Mouse (Mus musculus): ENCODE measurements around the gene Fstl4. TPM values are rescaled to one million over a fixed set of nuclear protein-coding genes. Genes with fewer than 3 reads are reported as not detected.

Gene Fstl4
- polyA plus RNA-seq, 2 experiments, result 0.01 TPM; not detected in 1

DNA sequence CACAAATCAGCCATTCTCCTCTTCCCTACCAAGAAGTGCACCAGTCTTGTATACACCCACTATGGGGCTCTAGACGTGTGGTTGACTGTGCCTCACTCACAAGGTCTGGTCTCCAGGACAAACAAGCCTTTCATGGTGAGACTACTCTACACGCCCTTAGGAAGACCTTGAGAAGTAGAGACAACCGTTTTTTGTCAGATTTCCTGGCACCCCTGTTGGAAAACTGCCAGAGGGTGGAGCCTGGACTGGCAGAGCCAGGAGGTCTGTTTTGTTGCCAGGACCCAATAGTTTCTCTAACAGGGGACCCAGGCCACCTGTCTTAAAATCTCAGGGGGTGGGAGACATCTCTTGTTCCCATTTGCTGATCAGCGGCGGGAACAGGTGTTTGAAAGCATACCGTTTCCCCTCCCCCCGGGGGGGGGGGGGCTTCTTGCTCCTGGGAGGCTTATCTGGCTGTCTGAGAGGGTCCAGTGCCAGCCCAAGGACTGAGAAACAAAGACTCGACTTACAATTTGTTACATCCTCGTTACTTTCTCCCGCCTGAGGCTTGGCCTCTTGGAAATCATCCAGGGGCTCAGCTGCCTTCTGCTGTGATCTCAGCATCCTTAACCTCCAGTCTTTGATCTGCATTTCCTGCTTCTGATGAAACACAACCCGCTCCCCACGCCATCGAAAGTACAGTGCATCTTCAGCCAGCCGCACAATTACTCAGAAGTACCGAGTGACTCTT lies 155.0 kb downstream of the Fstl4 start:
- TF ChIP-seq CTCF (IDR thresholded peaks at IDR 0.05; ENCODE audit: low read depth), result no peak
- no peak for TF ChIP-seq EP300 (IDR thresholded peaks at IDR 0.05; ENCODE audit: low read depth)
- H3K4me1 ChIP-seq (replicated peaks; ENCODE audit: control insufficient read depth in 2 of 2, insufficient read depth in 2 of 2, low read length in 1 of 2), result no peaks in the 10 kb centered on the region
- ATAC-seq (ENCODE audit: insufficient read depth), result no peak
- no peak overlapping the region for H3K27ac ChIP-seq
- no peak overlapping the region for H3K4me3 ChIP-seq (ENCODE audit: insufficient read depth in 1 of 2, low read depth in 2 of 2, low read length in 2 of 2)
- H3K4me2 ChIP-seq (ENCODE audit: low read depth), result no peak overlapping the region
- H3K36me3 ChIP-seq (replicated peaks; ENCODE audit: control insufficient read depth, insufficient read depth, low read depth), result no peaks in the 10 kb centered on the region
- 54% methylated on average over 15 of the region's 15 CpGs for WGBS (ENCODE audit: insufficient replicate concordance)
- no peak for DNase-seq (ENCODE audit: low read depth in 3 of 3, low spot score in 3 of 3)
- H3K27me3 ChIP-seq (ENCODE audit: control insufficient read depth, insufficient read depth, low read length), result no peaks in the 10 kb centered on the region
- H3K9ac ChIP-seq (replicated peaks), result no peak overlapping the region
- H3K9me3 ChIP-seq (ENCODE audit: control insufficient read depth, low read length), result no peaks in the 10 kb centered on the region

DNA sequence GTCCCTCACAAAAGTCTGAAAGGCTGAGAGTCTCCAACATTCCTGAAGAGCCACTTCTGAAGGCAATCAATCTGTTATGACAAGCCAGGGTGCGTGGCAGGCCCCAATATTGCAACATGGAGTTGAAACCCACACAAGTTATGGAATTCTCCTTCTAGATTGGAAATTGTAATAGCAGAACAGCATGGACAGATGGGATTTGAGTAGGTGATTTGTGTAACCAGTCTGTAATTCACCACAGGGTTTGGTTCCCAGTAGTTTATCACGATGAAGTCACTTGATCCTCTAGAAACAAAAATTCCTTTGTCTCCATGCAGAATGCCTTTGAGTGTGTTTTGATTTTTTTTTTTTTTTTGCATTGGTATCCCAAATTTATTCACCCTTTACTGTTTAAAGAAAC lies 159.8 kb downstream of the Fstl4 start:
- Histone ChIP-seq H3K9ac (replicated peaks) (no peak overlapping the region), H3K9me3 (ENCODE audit: control insufficient read depth, low read length) (no peaks in the 10 kb centered on the region), H3K36me3 (replicated peaks; ENCODE audit: control insufficient read depth, insufficient read depth, low read depth) (no peaks in the 10 kb centered on the region), H3K4me1 (replicated peaks; ENCODE audit: control insufficient read depth in 2 of 2, insufficient read depth in 2 of 2, low read length in 1 of 2) (no peaks in the 10 kb centered on the region), H3K4me2 (ENCODE audit: low read depth) (no peak overlapping the region), H3K27ac (no peak overlapping the region), H3K4me3 (ENCODE audit: insufficient read depth in 1 of 2, low read depth in 2 of 2, low read length in 2 of 2) (no peak overlapping the region), H3K27me3 (ENCODE audit: control insufficient read depth, insufficient read depth, low read length) (no peaks in the 10 kb centered on the region)
- ATAC-seq (ENCODE audit: insufficient read depth), result no peak
- TF ChIP-seq CTCF (IDR thresholded peaks at IDR 0.05; ENCODE audit: low read depth), result no peak
- no peak for TF ChIP-seq EP300 (IDR thresholded peaks at IDR 0.05; ENCODE audit: low read depth)
- DNase-seq (ENCODE audit: low read depth in 3 of 3, low spot score in 3 of 3), result no peak
- 59% methylated on average over 2 of the region's 2 CpGs for WGBS (ENCODE audit: insufficient replicate concordance)

DNA sequence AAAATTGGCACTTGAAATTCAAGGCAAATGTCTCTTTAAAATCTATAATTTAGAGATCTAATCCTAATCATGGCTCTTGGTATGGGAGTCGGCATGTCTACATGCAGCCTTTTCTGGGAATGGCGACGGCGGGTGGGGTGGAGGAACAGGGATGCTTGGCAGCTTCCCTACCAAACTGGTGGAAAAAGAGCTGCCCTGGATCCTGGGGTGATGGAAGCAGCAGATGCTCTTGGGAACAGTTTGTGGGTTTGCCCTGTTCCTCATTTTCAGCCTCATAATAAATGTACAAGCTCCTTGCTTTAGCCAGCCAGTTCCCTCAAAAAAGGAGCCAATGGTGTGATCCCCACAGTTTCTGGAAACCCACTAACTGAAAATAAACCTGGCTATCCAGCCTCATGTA lies 163.9 kb downstream of the Fstl4 start:
- DNase-seq (ENCODE audit: low read depth in 3 of 3, low spot score in 3 of 3) (no peak), ATAC-seq (ENCODE audit: insufficient read depth) (no peak)
- Histone ChIP-seq H3K4me3 (ENCODE audit: insufficient read depth in 1 of 2, low read depth in 2 of 2, low read length in 2 of 2) (no peak overlapping the region), H3K4me2 (ENCODE audit: low read depth) (no peak overlapping the region), H3K36me3 (replicated peaks; ENCODE audit: control insufficient read depth, insufficient read depth, low read depth) (no peaks in the 10 kb centered on the region), H3K4me1 (replicated peaks; ENCODE audit: control insufficient read depth in 2 of 2, insufficient read depth in 2 of 2, low read length in 1 of 2) (no peaks in the 10 kb centered on the region), H3K9me3 (ENCODE audit: control insufficient read depth, low read length) (no peaks in the 10 kb centered on the region), H3K27ac (no peak overlapping the region), H3K9ac (replicated peaks) (no peak overlapping the region), H3K27me3 (ENCODE audit: control insufficient read depth, insufficient read depth, low read length) (no peaks in the 10 kb centered on the region)
- 66% methylated on average over 4 of the region's 4 CpGs for WGBS (ENCODE audit: insufficient replicate concordance)
- no peak for TF ChIP-seq CTCF (IDR thresholded peaks at IDR 0.05; ENCODE audit: low read depth)
- no peak for TF ChIP-seq EP300 (IDR thresholded peaks at IDR 0.05; ENCODE audit: low read depth)

DNA sequence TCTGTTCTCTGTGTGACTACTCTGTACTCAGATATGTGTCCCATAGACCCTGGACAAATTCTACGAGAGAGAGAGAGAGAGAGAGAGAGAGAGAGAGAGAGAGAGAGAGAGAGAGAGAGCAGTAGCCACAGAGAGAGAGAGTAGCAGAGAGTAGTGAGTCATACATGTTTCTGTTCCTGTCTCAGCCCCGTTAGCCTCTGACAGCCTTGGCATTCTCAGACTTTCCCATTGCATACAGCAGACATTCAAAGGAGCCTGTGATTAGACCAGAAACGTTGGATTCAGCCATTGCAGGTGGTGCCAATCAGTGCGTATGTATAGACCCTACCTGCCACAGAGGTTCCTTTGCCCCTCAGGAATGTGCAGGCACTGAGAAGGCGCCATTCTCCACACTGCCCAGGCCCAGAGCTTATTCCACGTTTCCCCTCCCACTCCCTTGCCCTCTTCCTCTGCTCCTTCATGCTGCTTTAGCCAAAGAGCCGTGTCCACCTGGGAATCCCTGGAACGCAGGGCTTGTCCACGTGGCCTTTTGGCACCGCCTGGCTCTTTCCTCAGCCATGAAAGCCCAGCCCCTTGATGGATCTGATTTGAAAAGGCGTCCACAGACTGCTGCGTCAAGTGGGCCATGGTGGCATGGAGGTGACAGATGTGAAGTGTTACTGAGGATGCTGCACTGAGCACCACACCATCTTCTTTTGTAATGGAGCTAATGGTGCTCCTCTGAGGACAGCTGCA lies 175.1 kb downstream of the Fstl4 start:
- no peak for ATAC-seq (ENCODE audit: insufficient read depth)
- no peaks in the 10 kb centered on the region for H3K27me3 ChIP-seq (ENCODE audit: control insufficient read depth, insufficient read depth, low read length)

DNA sequence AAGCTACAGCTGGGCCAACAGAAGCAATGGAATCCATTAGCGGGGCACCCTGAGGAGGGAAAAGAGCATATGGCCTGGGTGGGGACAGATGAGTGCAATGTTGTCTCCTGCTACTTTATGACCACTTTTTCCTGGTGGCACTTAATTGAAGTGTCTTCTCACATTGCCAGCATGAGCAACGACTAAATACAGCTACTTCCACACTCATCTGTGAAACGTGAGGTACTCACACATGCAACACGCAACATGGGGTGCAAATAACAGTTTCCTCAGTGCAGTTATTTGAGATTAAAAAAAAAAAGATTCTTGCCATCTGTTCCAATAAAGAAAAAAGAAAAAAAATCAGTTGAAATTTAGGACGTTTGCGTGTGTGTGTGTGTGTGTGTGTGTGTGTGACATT lies 178.5 kb downstream of the Fstl4 start:
- no peaks in the 10 kb centered on the region for H3K9me3 ChIP-seq (ENCODE audit: control insufficient read depth, low read length)
- no peak for DNase-seq (ENCODE audit: low read depth in 3 of 3, low spot score in 3 of 3)
- no peak overlapping the region for H3K27ac ChIP-seq
- no peaks in the 10 kb centered on the region for H3K27me3 ChIP-seq (ENCODE audit: control insufficient read depth, insufficient read depth, low read length)
- H3K4me1 ChIP-seq (replicated peaks; ENCODE audit: control insufficient read depth in 2 of 2, insufficient read depth in 2 of 2, low read length in 1 of 2), result no peaks in the 10 kb centered on the region
- no peak for ATAC-seq (ENCODE audit: insufficient read depth)
- H3K9ac ChIP-seq (replicated peaks), result no peak overlapping the region
- WGBS (ENCODE audit: insufficient replicate concordance), result 56% methylated on average over 6 of the region's 6 CpGs
- no peak overlapping the region for H3K4me2 ChIP-seq (ENCODE audit: low read depth)
- TF ChIP-seq EP300 (IDR thresholded peaks at IDR 0.05; ENCODE audit: low read depth) (no peak), CTCF (IDR thresholded peaks at IDR 0.05; ENCODE audit: low read depth) (no peak)
- H3K4me3 ChIP-seq (ENCODE audit: insufficient read depth in 1 of 2, low read depth in 2 of 2, low read length in 2 of 2), result no peak overlapping the region
- H3K36me3 ChIP-seq (replicated peaks; ENCODE audit: control insufficient read depth, insufficient read depth, low read depth), result no peaks in the 10 kb centered on the region

More for the DNA sequence above, 175.1 kb downstream of the Fstl4 start:
- H3K9me3 ChIP-seq (ENCODE audit: control insufficient read depth, low read length), result no peaks in the 10 kb centered on the region
- no peak overlapping the region for H3K9ac ChIP-seq (replicated peaks)
- TF ChIP-seq EP300 (IDR thresholded peaks at IDR 0.05; ENCODE audit: low read depth) (no peak), CTCF (IDR thresholded peaks at IDR 0.05; ENCODE audit: low read depth) (no peak)
- H3K27ac ChIP-seq, result no peak overlapping the region
- H3K4me1 ChIP-seq (replicated peaks; ENCODE audit: control insufficient read depth in 2 of 2, insufficient read depth in 2 of 2, low read length in 1 of 2), result no peaks in the 10 kb centered on the region
- H3K4me2 ChIP-seq (ENCODE audit: low read depth), result no peak overlapping the region
- H3K36me3 ChIP-seq (replicated peaks; ENCODE audit: control insufficient read depth, insufficient read depth, low read depth), result no peaks in the 10 kb centered on the region
- 57% methylated on average over 12 of the region's 12 CpGs for WGBS (ENCODE audit: insufficient replicate concordance)
- no peak overlapping the region for H3K4me3 ChIP-seq (ENCODE audit: insufficient read depth in 1 of 2, low read depth in 2 of 2, low read length in 2 of 2)
- DNase-seq (ENCODE audit: low read depth in 3 of 3, low spot score in 3 of 3), result no peak

Data from liver, embryonic 14.5 days (tissue).